Mouse (Mus musculus) embryonic facial prominence, embryonic 14.5 days (tissue): ENCODE results near the gene Zfp629. TPM values are rescaled to one million over a fixed set of nuclear protein-coding genes. Genes with fewer than 3 reads are reported as not detected.
"Not testable (repeated sequence)": the region's sequence is repeated elsewhere in the genome, so short reads cannot be mapped to it uniquely, and the experiment has no call there.

ENCODE experiments used
- ATAC-seq: fragments of 200-750 bp; cut with Nextera tagmentation; 2 replicates; pipeline ENCODE4 v1.8.0; 2017; ENCODE audit warnings: low read depth, moderate number of reproducible peaks, moderate TSS enrichment
- DNase-seq: peaks from one replicate; pipeline ENCODE4 v3.0.0-alpha.2; 2015; ENCODE audit warnings: low spot score
- H3K27ac ChIP-seq: fragments of 300-500 bp; sonication (generic); replicated peaks from 2 replicates; pipeline ENCODE4 v1.5.1; 2014; ENCODE audit warnings: low read depth, mild to moderate bottlenecking, low read length, moderate library complexity
- H3K27me3 ChIP-seq: fragments of 300-500 bp; sonication (generic); replicated peaks from 2 replicates; pipeline ENCODE4 v1.6.1; 2014; ENCODE audit warnings: low read length; ENCODE audit not compliant: control insufficient read depth, insufficient read depth
- H3K36me3 ChIP-seq: fragments of 300-500 bp; sonication (generic); 2 replicates; pipeline ENCODE4 v1.6.1; 2014; ENCODE audit warnings: low read length, mixed read lengths; ENCODE audit not compliant: control insufficient read depth, insufficient read depth
- H3K4me1 ChIP-seq: fragments of 300-500 bp; sonication (generic); 2 replicates; pipeline ENCODE4 v1.6.1; 2014; ENCODE audit warnings: antibody characterized with exemption, low read length; ENCODE audit not compliant: control insufficient read depth, insufficient read depth
- H3K4me2 ChIP-seq: fragments of 300-500 bp; sonication (generic); 2 replicates; pipeline ENCODE4 v1.6.1; 2014; ENCODE audit warnings: low read depth, mild to moderate bottlenecking, low read length, moderate library complexity, mixed read lengths
- H3K4me3 ChIP-seq: fragments of 300-500 bp; sonication (generic); 2 replicates; pipeline ENCODE4 v1.5.1; 2014; ENCODE audit warnings: low read depth, mild to moderate bottlenecking, low read length
- H3K9ac ChIP-seq: fragments of 300-500 bp; sonication (generic); 2 replicates; pipeline ENCODE4 v1.6.1; 2014; ENCODE audit warnings: low read depth, mild to moderate bottlenecking, low read length, moderate library complexity, mixed read lengths
- H3K9me3 ChIP-seq: fragments of 300-500 bp; sonication (generic); 2 replicates; pipeline ENCODE4 v1.6.1; 2016; ENCODE audit warnings: low read length; ENCODE audit not compliant: control insufficient read depth
- WGBS: fragments of 180-500 bp; shearing (Covaris S2); extraction: QIAGEN DNeasy Blood & Tissue Kit; methylation state at CpG from one replicate; pipeline ENCODE4 v1.1.7; 2014; 5-methylcytosine and 5-hydroxymethylcytosine counted together
- polyA plus RNA-seq: library from polyadenylated mRNA; unstranded; fragments of >200 nt; fragmentation: Nextera tagmentation; extraction: Ambion mirVana; gene quantifications from 2 replicates; pipeline ENCODE4 v1.2.1, GENCODE M21; 2014

Gene Zfp629
- polyA plus RNA-seq, 1 experiment from 2014 or later = 13.0 TPM

- Histone ChIP-seq H3K9ac (no peak overlapping the region), H3K4me2 (no peak overlapping the region), H3K36me3 (no peaks in the 10 kb centered on the region), H3K4me3 (no peak overlapping the region), H3K9me3 (no peaks in the 10 kb centered on the region), H3K27me3 (no peaks in the 10 kb centered on the region), H3K27ac (no peak overlapping the region), H3K4me1 (no peaks in the 10 kb centered on the region)
- DNase-seq (no peak), ATAC-seq (no peak)
- WGBS = 71% methylated on average over 6 of the region's 6 CpGs
Measured at GRCm38 (mm10) chr7:127649206-127649605, 33.6 kb upstream of the Zfp629 start.

- Histone ChIP-seq H3K4me2 (no peak overlapping the region), H3K27ac (no peak overlapping the region), H3K4me1 (no peaks in the 10 kb centered on the region), H3K27me3 (no peaks in the 10 kb centered on the region), H3K9me3 (no peaks in the 10 kb centered on the region), H3K36me3 (no peaks in the 10 kb centered on the region), H3K4me3 (no peak overlapping the region), H3K9ac (no peak overlapping the region)
- 59% methylated on average over 4 of the region's 4 CpGs for WGBS
- DNase-seq (no peak), ATAC-seq (no peak)
Measured at GRCm38 (mm10) chr7:127648516-127649201, 33.1 kb upstream of the Zfp629 start.

- not testable (repeated sequence) for H3K4me3 ChIP-seq, H3K4me1 ChIP-seq, H3K4me2 ChIP-seq, H3K9ac ChIP-seq, DNase-seq, H3K27ac ChIP-seq, H3K9me3 ChIP-seq, ATAC-seq, H3K36me3 ChIP-seq, H3K27me3 ChIP-seq
- 87% methylated on average over 7 of the region's 7 CpGs for WGBS
Measured at GRCm38 (mm10) chr7:127647576-127647975, 32.0 kb upstream of the Zfp629 start.

GRCm38 (mm10) chr7:127646363-127646762 is 30.8 kb upstream of the Zfp629 start:
- H3K27me3 ChIP-seq = no peaks in the 10 kb centered on the region
- 82% methylated on average over 4 of the region's 4 CpGs for WGBS
- no peak overlapping the region for H3K27ac ChIP-seq
- H3K9ac ChIP-seq = no peak overlapping the region
- H3K9me3 ChIP-seq = no peaks in the 10 kb centered on the region
- H3K4me3 ChIP-seq = no peak overlapping the region
- no peaks in the 10 kb centered on the region for H3K36me3 ChIP-seq
- ATAC-seq (no peak), DNase-seq (no peak)
- no peak overlapping the region for H3K4me2 ChIP-seq
- H3K4me1 ChIP-seq = no peaks in the 10 kb centered on the region

- ATAC-seq = no peak
- Histone ChIP-seq H3K36me3 (no peaks in the 10 kb centered on the region), H3K9me3 (no peaks in the 10 kb centered on the region), H3K4me3 (no peak overlapping the region), H3K27me3 (no peaks in the 10 kb centered on the region), H3K27ac (no peak overlapping the region), H3K9ac (no peak overlapping the region), H3K4me2 (no peak overlapping the region), H3K4me1 (peaks cover 4% of the 10 kb centered on the region; the same call in 1 of the 2 replicates)
- no peak for DNase-seq
- 82% methylated on average over 4 of the region's 4 CpGs for WGBS
Measured at GRCm38 (mm10) chr7:127642254-127642653, 26.7 kb upstream of the Zfp629 start.

- no peak for DNase-seq
- Histone ChIP-seq H3K27ac (no peak overlapping the region), H3K36me3 (no peaks in the 10 kb centered on the region), H3K9me3 (no peaks in the 10 kb centered on the region), H3K4me2 (no peak overlapping the region), H3K27me3 (no peaks in the 10 kb centered on the region), H3K4me3 (no peak overlapping the region), H3K9ac (no peak overlapping the region), H3K4me1 (peaks cover 8% of the 10 kb centered on the region)
- no peak for ATAC-seq
- WGBS = 35% methylated on average over 4 of the region's 4 CpGs
Measured at GRCm38 (mm10) chr7:127641260-127641659, 25.7 kb upstream of the Zfp629 start.

- under 1% methylated on average over 21 of the region's 27 CpGs for WGBS
- Histone ChIP-seq H3K27ac (no peak overlapping the region), H3K27me3 (no peaks in the 10 kb centered on the region), H3K9me3 (no peaks in the 10 kb centered on the region), H3K4me3 (peak overlapping the region; percentile 61), H3K4me2 (peak overlapping the region; percentile 72), H3K4me1 (peaks cover 8% of the 10 kb centered on the region), H3K9ac (peak overlapping the region; percentile 74), H3K36me3 (no peaks in the 10 kb centered on the region)
- ATAC-seq (peak; percentile 90), DNase-seq (peak; percentile 92)
Measured at GRCm38 (mm10) chr7:127636963-127637362, 21.4 kb upstream of the Zfp629 start.

GRCm38 (mm10) chr7:127631416-127631815 is 15.8 kb upstream of the Zfp629 start:
- Histone ChIP-seq H3K9ac (no peak overlapping the region), H3K9me3 (no peaks in the 10 kb centered on the region), H3K36me3 (no peaks in the 10 kb centered on the region), H3K4me1 (peaks cover under 1% of the 10 kb centered on the region; the same call in 1 of the 2 replicates), H3K4me3 (no peak overlapping the region), H3K27ac (no peak overlapping the region), H3K4me2 (no peak overlapping the region), H3K27me3 (no peaks in the 10 kb centered on the region)
- 75% methylated on average over 4 of the region's 4 CpGs for WGBS
- ATAC-seq (no peak), DNase-seq (no peak)

- Histone ChIP-seq H3K4me2 (no peak overlapping the region), H3K4me3 (no peak overlapping the region), H3K36me3 (no peaks in the 10 kb centered on the region), H3K27ac (no peak overlapping the region), H3K4me1 (no peaks in the 10 kb centered on the region), H3K27me3 (no peaks in the 10 kb centered on the region), H3K9ac (no peak overlapping the region), H3K9me3 (no peaks in the 10 kb centered on the region)
- DNase-seq (no peak), ATAC-seq (no peak)
- 73% methylated on average over 5 of the region's 5 CpGs for WGBS
Measured at GRCm38 (mm10) chr7:127628646-127629045, 13.0 kb upstream of the Zfp629 start.
